In genomic region chr14:116558141-116558800, GRCm38 (mm10) we compare ENCODE assay signal across 19 mouse cellular contexts.
DNase-seq lines count a peak whose midpoint lies in the region; ATAC-seq lines count a peak whose summit lies in the region.
"Had no signal": no experiment of that assay in that cellular context is flagged by ENCODE, and none has a peak within 500 bp of the region (broad histone marks: within the 10 kb centered on the region; RNA-seq: fewer than 3 reads in every experiment).

No protein-coding gene starts in this region.

- peak overlapping the region; percentile 58 for H3K27ac ChIP-seq in lung, embryonic 15.5 days
- no peak overlapping the region for H3K27ac ChIP-seq in hindbrain, embryonic 16.5 days (ENCODE audit: low read depth, low read length)
- H3K27ac ChIP-seq in neural tube, embryonic 13.5 days (replicated peaks) = no peak overlapping the region
- H3K27ac ChIP-seq: intestine, embryonic 15.5 days; limb, embryonic 10.5 days had no signal

- DNase-seq in embryo, embryonic 11 days = peak; percentile 13
- no peak for DNase-seq in embryo, embryonic 10 days (ENCODE audit: low spot score)
- no peak for DNase-seq in lung, postnatal 36 days
- no peak for DNase-seq in ovary, postnatal 14 days (ENCODE audit: low spot score)
- DNase-seq: adrenal gland, postnatal 36 days; gastrocnemius, postnatal 14 days; heart, postnatal 10 days; lung, postnatal 14 days; spleen, adult 18-20 months; thymus, postnatal 25 days had no signal

- no peaks in the 10 kb centered on the region for H3K36me3 ChIP-seq in lung, embryonic 15.5 days
- no peaks in the 10 kb centered on the region for H3K36me3 ChIP-seq in hindbrain, embryonic 16.5 days (ENCODE audit: control insufficient read depth, insufficient read depth, low read length)
- H3K36me3 ChIP-seq in neural tube, embryonic 13.5 days = no peaks in the 10 kb centered on the region
- H3K36me3 ChIP-seq: intestine, embryonic 15.5 days; limb, embryonic 10.5 days had no signal

- ATAC-seq in lung, embryonic 15.5 days (ENCODE audit: borderline replicate concordance, extremely low read depth, low FRiP score, low TSS enrichment) = peak; percentile 83; the same call in 1 of the 2 replicates
- peak; percentile 61; the same call in 1 of the 2 replicates for ATAC-seq in hindbrain, embryonic 16.5 days
- ATAC-seq in neural tube, embryonic 13.5 days (ENCODE audit: low read depth) = peak; percentile 81
- ATAC-seq: activated CD4-positive, CD25-positive, alpha-beta regulatory T cell, adult 4 months; intestine, embryonic 15.5 days; Patski had no signal

- H3K4me1 ChIP-seq in lung, embryonic 15.5 days = peaks cover 8% of the 10 kb centered on the region; the same call in 1 of the 2 replicates
- H3K4me1 ChIP-seq in hindbrain, embryonic 16.5 days (ENCODE audit: control insufficient read depth, insufficient read depth, low read depth, low read length) = no peaks in the 10 kb centered on the region
- peaks cover 6% of the 10 kb centered on the region for H3K4me1 ChIP-seq in neural tube, embryonic 13.5 days (replicated peaks)
- H3K4me1 ChIP-seq: intestine, embryonic 15.5 days had no signal

- no peaks in the 10 kb centered on the region for H3K9me3 ChIP-seq in lung, embryonic 15.5 days
- H3K9me3 ChIP-seq in hindbrain, embryonic 16.5 days (ENCODE audit: control insufficient read depth, low read length) = no peaks in the 10 kb centered on the region
- H3K9me3 ChIP-seq in neural tube, embryonic 13.5 days = no peaks in the 10 kb centered on the region
- H3K9me3 ChIP-seq: intestine, embryonic 15.5 days; limb, embryonic 10.5 days had no signal

- H3K27me3 ChIP-seq in lung, embryonic 15.5 days = no peaks in the 10 kb centered on the region
- H3K27me3 ChIP-seq in hindbrain, embryonic 16.5 days (replicated peaks; ENCODE audit: control insufficient read depth, insufficient read depth, low read length) = no peaks in the 10 kb centered on the region
- no peaks in the 10 kb centered on the region for H3K27me3 ChIP-seq in neural tube, embryonic 13.5 days
- H3K27me3 ChIP-seq: intestine, embryonic 15.5 days had no signal

- no peak overlapping the region for H3K9ac ChIP-seq in lung, embryonic 15.5 days
- H3K9ac ChIP-seq in hindbrain, embryonic 16.5 days (ENCODE audit: low read depth, low read length) = no peak overlapping the region
- H3K9ac ChIP-seq in neural tube, embryonic 13.5 days = no peak overlapping the region
- H3K9ac ChIP-seq: intestine, embryonic 15.5 days had no signal

- 0 out of 2 replicates have a peak overlapping the region, but pooled peaks have one; percentile 10 for H3K4me2 ChIP-seq in lung, embryonic 15.5 days
- no peak overlapping the region for H3K4me2 ChIP-seq in hindbrain, embryonic 16.5 days (ENCODE audit: low read length)
- H3K4me2 ChIP-seq in neural tube, embryonic 13.5 days = no peak overlapping the region
- H3K4me2 ChIP-seq: intestine, embryonic 15.5 days; liver, embryonic 11.5 days; midbrain, embryonic 11.5 days had no signal

- WGBS in lung, embryonic 15.5 days = 46% methylated on average over 9 of the region's 9 CpGs
- 50% methylated on average over 9 of the region's 9 CpGs for WGBS in hindbrain, embryonic 16.5 days
- WGBS in neural tube, embryonic 13.5 days = 36% methylated on average over 9 of the region's 9 CpGs

- no peak overlapping the region for H3K4me3 ChIP-seq in lung, embryonic 15.5 days
- H3K4me3 ChIP-seq in hindbrain, embryonic 16.5 days (ENCODE audit: low read length) = no peak overlapping the region
- H3K4me3 ChIP-seq in neural tube, embryonic 13.5 days = no peak overlapping the region
- H3K4me3 ChIP-seq: intestine, embryonic 15.5 days; limb, embryonic 10.5 days had no signal
